Mouse (Mus musculus) brain, embryonic 14.5 days (tissue): Measurements from ENCODE around the gene Fbxl21.

Experiments used
- CTCF ChIP-seq: fragments of 200-500 bp; IDR thresholded peaks from 2 replicates; pipeline ENCODE4 v1.5.1; 2012; ENCODE audit warnings: inconsistent platforms, mild to moderate bottlenecking, moderate library complexity, borderline replicate concordance; ENCODE audit not compliant: insufficient read depth, insufficient read length; ENCODE audit errors: extremely low read depth
- POLR2A ChIP-seq: fragments of 200-500 bp; IDR thresholded peaks from 2 replicates; pipeline ENCODE4 v1.6.1; 2012; ENCODE audit warnings: mild to moderate bottlenecking, inconsistent platforms, borderline replicate concordance; ENCODE audit not compliant: poor library complexity, insufficient read depth, insufficient read length, severe bottlenecking; ENCODE audit errors: extremely low read depth

DNA sequence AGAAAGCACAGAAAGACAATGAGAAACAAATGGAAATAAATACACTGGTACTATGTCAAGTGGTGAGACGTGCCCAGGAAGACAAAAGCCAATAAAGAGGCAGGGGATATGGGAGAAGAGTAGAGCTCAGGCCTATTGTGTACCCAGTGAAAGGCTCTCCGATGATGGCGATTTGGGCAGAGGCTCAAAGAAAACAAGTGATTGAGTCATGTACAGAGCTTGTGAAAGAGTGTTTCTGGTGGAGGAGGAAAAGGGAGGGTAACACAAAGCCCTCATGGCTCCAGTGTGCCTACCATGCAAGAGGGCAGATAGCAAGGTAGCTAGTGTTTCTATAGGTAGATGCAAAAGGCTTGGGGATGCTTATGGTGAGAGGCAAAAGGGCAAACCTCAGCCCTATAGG is 27.8 kb upstream of the Fbxl21 start:
- no peak for TF ChIP-seq CTCF
- no peak for TF ChIP-seq POLR2A
